Mouse (Mus musculus) midbrain, postnatal 0 days (tissue): ENCODE data around the gene Abcb1a. TPM values are rescaled to one million over a fixed set of nuclear protein-coding genes. Genes with fewer than 3 reads are reported as not detected.
"Not testable (repeated sequence)": the region's sequence is repeated elsewhere in the genome, so short reads cannot be mapped to it uniquely, and the experiment has no call there.

Experiments
- ATAC-seq: fragments of 200-750 bp; cut with Nextera tagmentation; 2 replicates; pipeline ENCODE4 v1.8.0; 2017; ENCODE audit warnings: moderate number of reproducible peaks, mild to moderate bottlenecking, moderate TSS enrichment, moderate library complexity; ENCODE audit not compliant: low FRiP score
- DNase-seq: peaks from one replicate; pipeline ENCODE4 v3.0.0-alpha.2; 2015; ENCODE audit warnings: low spot score
- H3K27ac ChIP-seq: fragments of 300-500 bp; sonication (generic); 2 replicates; pipeline ENCODE4 v1.5.1; 2014; ENCODE audit warnings: low read depth, mild to moderate bottlenecking, low read length, mixed read lengths
- H3K27me3 ChIP-seq: fragments of 300-500 bp; sonication (generic); 2 replicates; pipeline ENCODE4 v1.6.1; 2014; ENCODE audit warnings: low read length, control low read depth, mixed read lengths; ENCODE audit not compliant: insufficient read depth
- H3K36me3 ChIP-seq: fragments of 300-500 bp; sonication (generic); 2 replicates; pipeline ENCODE4 v1.6.1; 2014; ENCODE audit warnings: low read length, control low read depth, mixed read lengths; ENCODE audit not compliant: insufficient read depth
- H3K4me1 ChIP-seq: fragments of 300-500 bp; sonication (generic); 2 replicates; pipeline ENCODE4 v1.6.1; 2014; ENCODE audit warnings: mild to moderate bottlenecking, control low read depth, antibody characterized with exemption, low read length, mixed read lengths; ENCODE audit not compliant: insufficient read depth
- H3K4me2 ChIP-seq: fragments of 300-500 bp; sonication (generic); 2 replicates; pipeline ENCODE4 v1.6.1; 2014; ENCODE audit warnings: low read depth, mild to moderate bottlenecking, low read length, mixed read lengths; ENCODE audit not compliant: poor library complexity, severe bottlenecking
- H3K4me3 ChIP-seq: fragments of 300-500 bp; sonication (generic); 2 replicates; pipeline ENCODE4 v1.5.1; 2014; ENCODE audit warnings: low read depth, mild to moderate bottlenecking, low read length, moderate library complexity
- H3K9ac ChIP-seq: fragments of 300-500 bp; sonication (generic); replicated peaks from 2 replicates; pipeline ENCODE4 v1.6.1; 2014; ENCODE audit warnings: mild to moderate bottlenecking, low read length, moderate library complexity, mixed read lengths; ENCODE audit not compliant: poor library complexity, severe bottlenecking
- H3K9me3 ChIP-seq: fragments of 300-500 bp; sonication (generic); 2 replicates; pipeline ENCODE4 v1.6.1; 2016; ENCODE audit warnings: low read length, control low read depth
- CTCF ChIP-seq: IDR thresholded peaks from 2 replicates; pipeline ENCODE4 v1.5.1; 2016; ENCODE audit warnings: antibody characterized with exemption, mild to moderate bottlenecking
- WGBS: fragments of 180-500 bp; shearing (Covaris S2); extraction: QIAGEN DNeasy Blood & Tissue Kit; methylation state at CpG from one replicate; pipeline ENCODE4 v1.1.7; 2014; 5-methylcytosine and 5-hydroxymethylcytosine counted together
- polyA plus RNA-seq: library from polyadenylated mRNA; unstranded; fragments of >200 nt; fragmentation: Nextera tagmentation; extraction: Ambion mirVana; gene quantifications from 2 replicates; pipeline ENCODE4 v1.2.1, GENCODE M21; 2015
- total RNA-seq: library from RNA; depleted of rRNA; stranded (reverse); fragments of >200 nt; gene quantifications from 2 replicates; pipeline ENCODE4 v1.2.3, GENCODE M21; 2014

The Abcb1a gene
- total and polyA plus RNA-seq, 2 experiments from 2014 or later, result 3.2 to 4.5 TPM

GRCm38 (mm10) chr5:8687550-8687949 is 27.7 kb downstream of the Abcb1a start:
- DNase-seq, result no peak
- TF ChIP-seq CTCF, result no peak
- 89% methylated on average over 5 of the region's 5 CpGs for WGBS
- H3K4me1 ChIP-seq, result no peaks in the 10 kb centered on the region
- H3K4me3 ChIP-seq, result no peak overlapping the region
- no peak overlapping the region for H3K9ac ChIP-seq
- ATAC-seq, result no peak
- no peak overlapping the region for H3K27ac ChIP-seq
- H3K27me3 ChIP-seq, result no peaks in the 10 kb centered on the region
- H3K9me3 ChIP-seq, result no peaks in the 10 kb centered on the region
- no peaks in the 10 kb centered on the region for H3K36me3 ChIP-seq
- no peak overlapping the region for H3K4me2 ChIP-seq

GRCm38 (mm10) chr5:8716061-8716460 is 56.2 kb downstream of the Abcb1a start:
- H3K27ac ChIP-seq, result no peak overlapping the region
- H3K4me3 ChIP-seq, result no peak overlapping the region
- no peak for ATAC-seq
- no peak for DNase-seq
- H3K9me3 ChIP-seq, result no peaks in the 10 kb centered on the region
- no peak for TF ChIP-seq CTCF
- H3K9ac ChIP-seq, result no peak overlapping the region
- no peak overlapping the region for H3K4me2 ChIP-seq
- no peaks in the 10 kb centered on the region for H3K27me3 ChIP-seq
- no peaks in the 10 kb centered on the region for H3K36me3 ChIP-seq
- no peaks in the 10 kb centered on the region for H3K4me1 ChIP-seq

GRCm38 (mm10) chr5:8719556-8719955 is 59.7 kb downstream of the Abcb1a start:
- H3K27me3 ChIP-seq, result no peaks in the 10 kb centered on the region
- no peak for TF ChIP-seq CTCF
- H3K9me3 ChIP-seq, result no peaks in the 10 kb centered on the region
- no peaks in the 10 kb centered on the region for H3K4me1 ChIP-seq
- 92% methylated on average over 1 of the region's 1 CpGs for WGBS
- H3K4me2 ChIP-seq, result no peak overlapping the region
- no peak overlapping the region for H3K9ac ChIP-seq
- no peak overlapping the region for H3K27ac ChIP-seq
- no peak for ATAC-seq
- no peaks in the 10 kb centered on the region for H3K36me3 ChIP-seq
- no peak overlapping the region for H3K4me3 ChIP-seq
- DNase-seq, result no peak

- no peak overlapping the region for H3K27ac ChIP-seq
- no peaks in the 10 kb centered on the region for H3K4me1 ChIP-seq
- DNase-seq, result no peak
- no peak overlapping the region for H3K4me2 ChIP-seq
- H3K27me3 ChIP-seq, result no peaks in the 10 kb centered on the region
- 63% methylated on average over 1 of the region's 1 CpGs for WGBS
- no peaks in the 10 kb centered on the region for H3K9me3 ChIP-seq
- H3K4me3 ChIP-seq, result no peak overlapping the region
- TF ChIP-seq CTCF, result no peak
- no peak overlapping the region for H3K9ac ChIP-seq
- H3K36me3 ChIP-seq, result no peaks in the 10 kb centered on the region
- ATAC-seq, result no peak
Measured at GRCm38 (mm10) chr5:8722224-8722623, 62.3 kb downstream of the Abcb1a start.

GRCm38 (mm10) chr5:8722867-8723266 is 63.0 kb downstream of the Abcb1a start:
- H3K27ac ChIP-seq, result no peak overlapping the region
- WGBS, result 82% methylated on average over 5 of the region's 5 CpGs
- no peak overlapping the region for H3K4me2 ChIP-seq
- no peaks in the 10 kb centered on the region for H3K36me3 ChIP-seq
- ATAC-seq, result no peak
- no peak overlapping the region for H3K4me3 ChIP-seq
- H3K9ac ChIP-seq, result no peak overlapping the region
- no peak for DNase-seq
- H3K27me3 ChIP-seq, result no peaks in the 10 kb centered on the region
- no peaks in the 10 kb centered on the region for H3K4me1 ChIP-seq
- no peaks in the 10 kb centered on the region for H3K9me3 ChIP-seq
- no peak for TF ChIP-seq CTCF

GRCm38 (mm10) chr5:8727760-8728159 is 67.9 kb downstream of the Abcb1a start:
- H3K36me3 ChIP-seq, result no peaks in the 10 kb centered on the region
- H3K9me3 ChIP-seq, result no peaks in the 10 kb centered on the region
- H3K27me3 ChIP-seq, result no peaks in the 10 kb centered on the region
- no peak for TF ChIP-seq CTCF
- no peaks in the 10 kb centered on the region for H3K4me1 ChIP-seq
- 61% methylated on average over 4 of the region's 4 CpGs for WGBS
- H3K9ac ChIP-seq, result no peak overlapping the region
- ATAC-seq (no peak), DNase-seq (no peak)
- H3K27ac ChIP-seq, result no peak overlapping the region
- H3K4me3 ChIP-seq, result no peak overlapping the region
- no peak overlapping the region for H3K4me2 ChIP-seq

GRCm38 (mm10) chr5:8732639-8733038 is 72.8 kb downstream of the Abcb1a start:
- H3K4me3 ChIP-seq, result no peak overlapping the region
- no peak overlapping the region for H3K27ac ChIP-seq
- no peaks in the 10 kb centered on the region for H3K9me3 ChIP-seq
- DNase-seq, result no peak
- no peaks in the 10 kb centered on the region for H3K36me3 ChIP-seq
- no peaks in the 10 kb centered on the region for H3K4me1 ChIP-seq
- ATAC-seq, result no peak
- H3K9ac ChIP-seq, result no peak overlapping the region
- no peaks in the 10 kb centered on the region for H3K27me3 ChIP-seq
- no peak overlapping the region for H3K4me2 ChIP-seq
- TF ChIP-seq CTCF, result no peak

GRCm38 (mm10) chr5:8733307-8733706 is 73.4 kb downstream of the Abcb1a start:
- H3K4me2 ChIP-seq, ATAC-seq, H3K9me3 ChIP-seq, H3K9ac ChIP-seq, DNase-seq, H3K27me3 ChIP-seq, H3K27ac ChIP-seq, H3K4me1 ChIP-seq, H3K4me3 ChIP-seq, H3K36me3 ChIP-seq: not testable (repeated sequence)
- 48% methylated on average over 7 of the region's 10 CpGs for WGBS
